Mouse (Mus musculus) MEL (cell line): ENCODE data around the gene Rpl19.

Source experiments
- HCFC1 ChIP-seq: IDR thresholded peaks from 2 replicates; pipeline ENCODE4 v1.6.1; 2012; ENCODE audit warnings: low read depth, mild to moderate bottlenecking, inconsistent platforms, low read length, improper control_type of control experiment, moderate library complexity
- SMC3 ChIP-seq: IDR thresholded peaks from 2 replicates; pipeline ENCODE4 v1.6.1; 2011; ENCODE audit warnings: low read depth, low read length, improper control_type of control experiment

- TF ChIP-seq HCFC1 (no peak), SMC3 (no peak)
These were observed 21.2 kb downstream of the Rpl19 start for GRCm38 (mm10) chr11:98047745-98048144.
